Mouse (Mus musculus) intestine, postnatal 0 days (tissue): Measurements from ENCODE around the gene Aup1. TPM values are rescaled to one million over a fixed set of nuclear protein-coding genes. Genes with fewer than 3 reads are reported as not detected.

ENCODE experiments used
- ATAC-seq: fragments of 200-750 bp; cut with Nextera tagmentation; 2 replicates; pipeline ENCODE4 v1.8.0; 2017; ENCODE audit warnings: mild to moderate bottlenecking, moderate TSS enrichment, moderate library complexity
- H3K27ac ChIP-seq: fragments of 300-500 bp; sonication (generic); 2 replicates; pipeline ENCODE4 v1.5.1; 2014; ENCODE audit warnings: mild to moderate bottlenecking, low read depth, low read length, moderate library complexity
- H3K27me3 ChIP-seq: fragments of 300-500 bp; sonication (generic); replicated peaks from 2 replicates; pipeline ENCODE4 v1.6.1; 2014; ENCODE audit warnings: low read length, mixed read lengths; ENCODE audit not compliant: control insufficient read depth, insufficient read depth
- H3K36me3 ChIP-seq: fragments of 300-500 bp; sonication (generic); 2 replicates; pipeline ENCODE4 v1.6.1; 2014; ENCODE audit warnings: mild to moderate bottlenecking, moderate library complexity; ENCODE audit not compliant: control insufficient read depth, insufficient read depth
- H3K4me1 ChIP-seq: fragments of 300-500 bp; sonication (generic); replicated peaks from 2 replicates; pipeline ENCODE4 v1.6.1; 2014; ENCODE audit warnings: antibody characterized with exemption, low read length, mixed read lengths; ENCODE audit not compliant: control insufficient read depth, insufficient read depth
- H3K4me2 ChIP-seq: fragments of 300-500 bp; sonication (generic); replicated peaks from 2 replicates; pipeline ENCODE4 v1.6.1; 2014; ENCODE audit warnings: low read depth, mild to moderate bottlenecking, moderate library complexity
- H3K4me3 ChIP-seq: fragments of 300-500 bp; sonication (generic); 2 replicates; pipeline ENCODE4 v1.5.1; 2014; ENCODE audit warnings: low read depth, low read length
- H3K9ac ChIP-seq: fragments of 300-500 bp; sonication (generic); 2 replicates; pipeline ENCODE4 v1.6.1; 2014; ENCODE audit warnings: mild to moderate bottlenecking, low read depth, low read length
- H3K9me3 ChIP-seq: fragments of 300-500 bp; sonication (generic); 2 replicates; pipeline ENCODE4 v1.6.1; 2016; ENCODE audit warnings: mixed run types; ENCODE audit not compliant: control insufficient read depth
- CTCF ChIP-seq: sonication (generic); IDR thresholded peaks from 2 replicates; pipeline ENCODE4 v1.5.1; 2016; ENCODE audit warnings: low read depth, mild to moderate bottlenecking, control low read depth, antibody characterized with exemption, moderate library complexity
- WGBS: fragments of 180-500 bp; shearing (Covaris S2); extraction: QIAGEN DNeasy Blood & Tissue Kit; methylation state at CpG from one replicate; pipeline ENCODE4 v1.1.7; 2014; 5-methylcytosine and 5-hydroxymethylcytosine counted together
- polyA plus RNA-seq: library from polyadenylated mRNA; unstranded; fragments of >200 nt; fragmentation: Nextera tagmentation; extraction: Ambion mirVana; gene quantifications from 2 replicates; pipeline ENCODE4 v1.2.1, GENCODE M21; 2015

The Aup1 gene
- polyA plus RNA-seq, 1 experiment from 2014 or later = 191 TPM

DNA sequence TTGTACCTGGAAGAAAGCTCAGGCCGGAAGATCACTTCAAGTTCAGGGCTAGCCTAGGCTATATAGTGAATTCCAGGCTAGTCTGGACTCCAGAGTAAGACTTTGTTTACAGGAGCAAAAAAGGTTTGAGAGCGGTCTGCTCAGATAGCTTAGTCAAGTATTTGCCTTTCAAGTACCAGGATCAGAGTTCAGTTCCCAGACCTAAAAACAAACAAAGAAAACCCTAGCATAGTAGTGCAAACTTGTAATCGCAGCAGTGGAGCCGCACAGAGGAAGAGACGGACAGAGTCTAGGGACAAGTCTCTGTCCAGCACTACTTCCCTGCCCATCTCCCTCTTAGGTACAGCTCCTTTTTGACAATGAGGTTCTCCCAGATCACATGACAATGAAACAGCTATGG lies 25.9 kb downstream of the Aup1 start:
- H3K4me3 ChIP-seq = no peak overlapping the region
- no peak overlapping the region for H3K27ac ChIP-seq
- H3K9ac ChIP-seq = no peak overlapping the region
- no peak for TF ChIP-seq CTCF
- H3K9me3 ChIP-seq = no peaks in the 10 kb centered on the region
- peaks cover 36% of the 10 kb centered on the region for H3K27me3 ChIP-seq
- WGBS = 84% methylated on average over 5 of the region's 5 CpGs
- H3K4me2 ChIP-seq = no peak overlapping the region
- H3K36me3 ChIP-seq = peaks cover 22% of the 10 kb centered on the region; the same call in 1 of the 2 replicates
- ATAC-seq = no peak
- 0 out of 2 replicates have a peak, but pooled peaks cover 3% of the 10 kb centered on the region for H3K4me1 ChIP-seq

DNA sequence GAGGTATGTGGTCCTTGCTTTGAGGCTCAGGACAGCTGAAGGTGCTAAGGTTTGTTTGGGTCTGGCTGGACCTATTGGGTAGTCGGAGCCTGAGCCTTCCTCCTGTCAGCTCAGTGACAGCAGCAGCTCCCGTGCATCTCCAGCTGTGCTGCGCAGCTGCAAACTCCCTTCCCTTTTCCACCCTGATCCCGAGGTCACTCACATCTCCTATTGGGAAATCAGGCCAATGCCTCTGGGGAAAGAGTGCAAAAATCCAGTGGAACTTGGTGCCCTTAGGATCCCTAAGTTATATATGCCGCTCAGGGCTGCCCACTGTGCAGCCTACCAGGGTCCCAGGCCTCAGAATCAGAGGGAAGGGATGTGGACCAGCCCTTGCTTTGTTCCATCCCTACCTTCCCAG lies 29.2 kb downstream of the Aup1 start:
- 44% methylated on average over 5 of the region's 5 CpGs for WGBS

DNA sequence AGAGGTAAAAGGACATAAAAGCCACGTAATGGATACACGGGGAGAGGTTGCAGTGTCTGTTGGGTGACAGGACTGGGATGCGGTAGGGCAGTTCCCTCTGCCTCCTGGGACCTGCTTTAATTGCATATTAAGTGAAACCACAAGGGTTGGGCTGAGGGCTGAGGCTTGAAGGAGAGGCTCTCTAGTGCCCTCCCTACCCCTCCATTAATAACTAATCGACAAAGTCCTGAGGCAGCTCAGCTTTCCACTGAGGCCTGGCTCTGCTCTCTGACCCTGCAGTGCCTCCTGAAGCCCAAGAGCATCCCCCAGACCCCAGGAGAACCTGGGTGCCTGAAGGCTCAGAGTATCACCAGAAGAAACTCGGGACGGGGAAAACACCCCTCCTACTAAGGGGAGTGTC lies 30.2 kb downstream of the Aup1 start:
- ATAC-seq = no peak
- Histone ChIP-seq H3K27ac (no peak overlapping the region), H3K9ac (no peak overlapping the region), H3K9me3 (no peaks in the 10 kb centered on the region), H3K36me3 (peaks cover 22% of the 10 kb centered on the region; the same call in 1 of the 2 replicates), H3K4me1 (no peaks in the 10 kb centered on the region), H3K4me3 (no peak overlapping the region), H3K4me2 (no peak overlapping the region), H3K27me3 (peaks cover 58% of the 10 kb centered on the region)
- WGBS = 17% methylated on average over 6 of the region's 6 CpGs
- TF ChIP-seq CTCF = no peak

More for the DNA sequence above, 29.2 kb downstream of the Aup1 start:
- Histone ChIP-seq H3K9ac (no peak overlapping the region), H3K27me3 (peaks cover 52% of the 10 kb centered on the region), H3K4me1 (no peaks in the 10 kb centered on the region), H3K36me3 (peaks cover 22% of the 10 kb centered on the region; the same call in 1 of the 2 replicates), H3K4me2 (no peak overlapping the region), H3K4me3 (no peak overlapping the region), H3K27ac (no peak overlapping the region), H3K9me3 (no peaks in the 10 kb centered on the region)
- TF ChIP-seq CTCF = no peak
- no peak for ATAC-seq

DNA sequence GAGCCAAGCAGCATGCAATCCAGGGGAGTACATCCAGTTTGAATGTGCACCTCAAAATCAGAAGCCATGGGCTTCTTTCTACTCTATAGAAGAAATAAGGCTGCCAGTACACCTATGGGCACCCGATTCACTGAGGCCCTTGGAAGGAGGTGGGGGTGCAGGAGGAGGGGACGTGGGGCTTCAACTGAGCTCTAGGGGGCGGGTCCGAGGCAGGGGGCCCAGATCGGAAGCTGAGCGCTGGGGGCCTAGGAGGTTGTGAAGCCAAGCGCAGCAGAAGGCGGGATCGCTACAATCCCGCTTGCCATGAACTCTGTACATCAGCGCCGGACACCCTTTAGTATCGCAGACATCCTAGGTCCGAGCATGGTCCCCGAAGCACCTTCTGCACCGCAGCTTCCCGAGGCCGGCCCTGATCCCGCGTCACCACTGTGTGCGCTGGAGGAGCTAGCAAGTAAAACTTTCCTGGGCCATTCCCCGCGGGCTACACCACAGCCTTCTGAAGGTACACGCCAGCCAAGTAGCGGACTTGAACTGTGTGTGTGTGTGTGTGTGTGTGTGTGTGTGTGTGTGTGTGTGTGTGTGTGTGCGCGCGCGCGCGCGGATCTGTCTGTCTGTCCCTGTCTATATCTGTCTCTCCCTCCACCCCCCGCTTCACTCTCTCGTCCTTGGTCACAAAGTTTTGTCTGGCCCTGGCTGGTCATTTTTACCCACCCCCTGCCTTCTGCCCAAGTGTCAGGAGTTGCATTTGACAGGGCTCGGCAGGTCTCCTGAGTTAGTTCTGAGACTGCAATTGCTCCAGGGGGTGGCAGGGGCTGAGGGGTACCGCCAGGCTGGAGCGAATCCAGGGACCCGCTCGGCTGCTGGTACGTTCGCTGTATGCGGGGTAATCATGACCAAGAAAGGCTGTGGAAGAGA lies 32.1 kb downstream of the Aup1 start, which contains the start of gene Lbx2:
Lbx2 (plus strand) TSS at position 247 of the 915 bp plus-strand sequence.
- Histone ChIP-seq H3K27me3 (peaks cover 64% of the 10 kb centered on the region), H3K4me3 (peak within 1 kb of the TSS; percentile 32; the same call in 1 of the 2 replicates), H3K9me3 (no peaks in the 10 kb centered on the region), H3K36me3 (peaks cover 14% of the 10 kb centered on the region; the same call in 1 of the 2 replicates), H3K4me1 (no peaks in the 10 kb centered on the region), H3K9ac (no peak within 1 kb of the TSS), H3K4me2 (peak within 1 kb of the TSS; percentile 55), H3K27ac (no peak within 1 kb of the TSS)
- ATAC-seq = no peak
- 7% methylated on average over 42 of the region's 42 CpGs for WGBS
- TF ChIP-seq CTCF = no peak

DNA sequence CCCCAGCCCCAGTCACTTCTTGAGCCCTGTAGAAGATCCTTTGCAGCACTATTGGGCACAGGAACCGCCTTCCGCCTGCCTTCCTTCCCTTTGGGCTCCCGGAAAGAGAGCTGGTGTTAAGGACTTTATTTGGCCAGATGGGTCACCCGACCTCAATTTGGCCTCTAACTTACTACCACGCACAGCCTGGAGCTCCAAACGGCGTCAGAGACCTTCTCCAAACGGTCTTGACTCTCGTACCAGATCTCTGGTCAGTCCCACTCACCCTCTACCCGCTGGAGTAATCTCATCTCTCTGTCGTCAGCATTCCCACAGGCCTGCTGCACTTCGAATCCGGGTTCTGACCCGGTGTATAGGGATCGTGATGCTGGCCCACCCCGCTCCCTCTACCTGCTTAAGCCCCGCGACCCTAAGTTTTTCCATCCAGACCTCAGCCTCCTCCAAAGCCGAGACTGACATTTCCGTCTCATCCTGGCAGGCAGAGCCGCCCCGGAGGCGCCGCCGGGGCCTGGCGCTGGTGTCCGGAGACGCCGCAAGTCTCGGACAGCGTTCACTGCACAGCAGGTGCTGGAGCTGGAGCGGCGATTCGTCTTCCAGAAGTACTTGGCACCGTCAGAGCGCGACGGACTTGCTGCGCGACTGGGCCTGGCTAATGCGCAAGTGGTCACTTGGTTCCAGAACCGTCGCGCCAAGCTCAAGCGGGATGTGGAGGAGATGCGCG lies 33.0 kb downstream of the Aup1 start:
- no peaks in the 10 kb centered on the region for H3K9me3 ChIP-seq
- WGBS = 3% methylated on average over 46 of the region's 47 CpGs
- no peaks in the 10 kb centered on the region for H3K4me1 ChIP-seq

DNA sequence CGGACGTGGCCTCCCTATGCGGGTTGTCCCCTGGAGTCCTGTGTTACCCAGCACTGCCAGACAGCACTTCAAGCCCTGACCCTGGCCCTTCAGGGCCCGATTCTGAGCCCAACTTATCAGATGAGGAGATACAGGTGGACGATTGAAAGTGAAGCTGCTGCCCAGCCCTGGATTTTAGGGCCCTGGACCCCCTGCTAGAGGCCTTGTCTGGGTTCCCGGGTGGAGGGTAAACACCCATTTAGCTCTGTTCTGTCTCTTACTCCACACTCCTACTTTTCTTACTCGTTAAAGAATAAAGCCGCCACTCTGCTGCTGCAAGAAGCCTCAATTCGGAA lies 33.6 kb downstream of the Aup1 start:
- H3K9me3 ChIP-seq = no peaks in the 10 kb centered on the region
- H3K27ac ChIP-seq = no peak overlapping the region
- H3K4me2 ChIP-seq = peak overlapping the region; percentile 55
- H3K4me3 ChIP-seq = peak overlapping the region; percentile 32
- WGBS = 16% methylated on average over 9 of the region's 9 CpGs
- peaks cover 61% of the 10 kb centered on the region for H3K27me3 ChIP-seq
- no peak for ATAC-seq
- H3K4me1 ChIP-seq = no peaks in the 10 kb centered on the region
- no peak for TF ChIP-seq CTCF
- no peak overlapping the region for H3K9ac ChIP-seq
- 0 out of 2 replicates have a peak, but pooled peaks cover under 1% of the 10 kb centered on the region for H3K36me3 ChIP-seq

More for the DNA sequence above, 33.0 kb downstream of the Aup1 start:
- Histone ChIP-seq H3K4me2 (peak overlapping the region; percentile 55), H3K27ac (no peak overlapping the region), H3K4me3 (peak overlapping the region; percentile 32), H3K27me3 (peaks cover 64% of the 10 kb centered on the region), H3K36me3 (0 out of 2 replicates have a peak, but pooled peaks cover 6% of the 10 kb centered on the region), H3K9ac (no peak overlapping the region)
- no peak for TF ChIP-seq CTCF
- ATAC-seq = no peak
